Mouse (Mus musculus): ENCODE data around the gene Galnt9. TPM values are rescaled to one million over a fixed set of nuclear protein-coding genes. Genes with fewer than 3 reads are reported as not detected.

Gene Galnt9
- polyA plus RNA-seq, 1 experiment = 2.0 TPM

GRCm38 (mm10) chr5:110550189-110550588, 6.0 kb downstream of the Galnt9 start:
- TF ChIP-seq POLR2A (IDR thresholded peaks at IDR 0.05; ENCODE audit: borderline replicate concordance, low read depth, low read length) (no peak), CTCF (IDR thresholded peaks at IDR 0.05; ENCODE audit: low read depth, low read length) (no peak)
- no peak overlapping the region for H3K4me3 ChIP-seq (ENCODE audit: insufficient read depth, low read length)
- no peaks in the 10 kb centered on the region for H3K4me1 ChIP-seq (ENCODE audit: control insufficient read depth, insufficient read depth, low read length)
- no peak overlapping the region for H3K27ac ChIP-seq (ENCODE audit: insufficient read depth, low read depth, low read length)

- TF ChIP-seq CTCF (IDR thresholded peaks at IDR 0.05; ENCODE audit: low read depth, low read length) (no peak), POLR2A (IDR thresholded peaks at IDR 0.05; ENCODE audit: borderline replicate concordance, low read depth, low read length) (no peak)
- no peak overlapping the region for H3K4me3 ChIP-seq (ENCODE audit: insufficient read depth, low read length)
- no peak overlapping the region for H3K27ac ChIP-seq (ENCODE audit: insufficient read depth, low read depth, low read length)
- H3K4me1 ChIP-seq (ENCODE audit: control insufficient read depth, insufficient read depth, low read length) = no peaks in the 10 kb centered on the region
Observed at GRCm38 (mm10) chr5:110550841-110551240, 6.7 kb downstream of the Galnt9 start.

GRCm38 (mm10) chr5:110552005-110552404, 7.8 kb downstream of the Galnt9 start:
- H3K27ac ChIP-seq (ENCODE audit: insufficient read depth, low read depth, low read length) = no peak overlapping the region
- H3K4me3 ChIP-seq (ENCODE audit: insufficient read depth, low read length) = no peak overlapping the region
- TF ChIP-seq POLR2A (IDR thresholded peaks at IDR 0.05; ENCODE audit: borderline replicate concordance, low read depth, low read length) = no peak
- no peak for TF ChIP-seq CTCF (IDR thresholded peaks at IDR 0.05; ENCODE audit: low read depth, low read length)
- H3K4me1 ChIP-seq (ENCODE audit: control insufficient read depth, insufficient read depth, low read length) = no peaks in the 10 kb centered on the region

GRCm38 (mm10) chr5:110553315-110553714, 9.2 kb downstream of the Galnt9 start:
- Histone ChIP-seq H3K4me3 (ENCODE audit: insufficient read depth, low read length) (no peak overlapping the region), H3K4me1 (ENCODE audit: control insufficient read depth, insufficient read depth, low read length) (no peaks in the 10 kb centered on the region), H3K27ac (ENCODE audit: insufficient read depth, low read depth, low read length) (no peak overlapping the region)
- TF ChIP-seq CTCF (IDR thresholded peaks at IDR 0.05; ENCODE audit: low read depth, low read length) = no peak
- TF ChIP-seq POLR2A (IDR thresholded peaks at IDR 0.05; ENCODE audit: borderline replicate concordance, low read depth, low read length) = no peak

- Histone ChIP-seq H3K4me3 (ENCODE audit: insufficient read depth, low read length) (no peak overlapping the region), H3K4me1 (ENCODE audit: control insufficient read depth, insufficient read depth, low read length) (no peaks in the 10 kb centered on the region), H3K27ac (ENCODE audit: insufficient read depth, low read depth, low read length) (no peak overlapping the region)
- no peak for TF ChIP-seq CTCF (IDR thresholded peaks at IDR 0.05; ENCODE audit: low read depth, low read length)
- TF ChIP-seq POLR2A (IDR thresholded peaks at IDR 0.05; ENCODE audit: borderline replicate concordance, low read depth, low read length) = no peak
Observed at GRCm38 (mm10) chr5:110555198-110555597, 11.0 kb downstream of the Galnt9 start.

GRCm38 (mm10) chr5:110558368-110558767, 14.2 kb downstream of the Galnt9 start:
- Histone ChIP-seq H3K4me3 (ENCODE audit: insufficient read depth, low read length) (no peak overlapping the region), H3K4me1 (ENCODE audit: control insufficient read depth, insufficient read depth, low read length) (no peaks in the 10 kb centered on the region), H3K27ac (ENCODE audit: insufficient read depth, low read depth, low read length) (no peak overlapping the region)
- TF ChIP-seq POLR2A (IDR thresholded peaks at IDR 0.05; ENCODE audit: borderline replicate concordance, low read depth, low read length) = no peak
- no peak for TF ChIP-seq CTCF (IDR thresholded peaks at IDR 0.05; ENCODE audit: low read depth, low read length)

GRCm38 (mm10) chr5:110559679-110560078, 15.5 kb downstream of the Galnt9 start:
- Histone ChIP-seq H3K27ac (ENCODE audit: insufficient read depth, low read depth, low read length) (no peak overlapping the region), H3K4me3 (ENCODE audit: insufficient read depth, low read length) (no peak overlapping the region), H3K4me1 (ENCODE audit: control insufficient read depth, insufficient read depth, low read length) (no peaks in the 10 kb centered on the region)
- no peak for TF ChIP-seq CTCF (IDR thresholded peaks at IDR 0.05; ENCODE audit: low read depth, low read length)
- TF ChIP-seq POLR2A (IDR thresholded peaks at IDR 0.05; ENCODE audit: borderline replicate concordance, low read depth, low read length) = no peak

GRCm38 (mm10) chr5:110562741-110563326, 18.7 kb downstream of the Galnt9 start:
- H3K27ac ChIP-seq (ENCODE audit: insufficient read depth, low read depth, low read length) = no peak overlapping the region
- H3K4me1 ChIP-seq (ENCODE audit: control insufficient read depth, insufficient read depth, low read length) = no peaks in the 10 kb centered on the region
- TF ChIP-seq POLR2A (IDR thresholded peaks at IDR 0.05; ENCODE audit: borderline replicate concordance, low read depth, low read length) = no peak
- no peak for TF ChIP-seq CTCF (IDR thresholded peaks at IDR 0.05; ENCODE audit: low read depth, low read length)
- H3K4me3 ChIP-seq (ENCODE audit: insufficient read depth, low read length) = no peak overlapping the region

GRCm38 (mm10) chr5:110564986-110565644, 21.0 kb downstream of the Galnt9 start:
- TF ChIP-seq CTCF (IDR thresholded peaks at IDR 0.05; ENCODE audit: low read depth, low read length) (no peak), POLR2A (IDR thresholded peaks at IDR 0.05; ENCODE audit: borderline replicate concordance, low read depth, low read length) (no peak)
- Histone ChIP-seq H3K27ac (ENCODE audit: insufficient read depth, low read depth, low read length) (no peak overlapping the region), H3K4me3 (ENCODE audit: insufficient read depth, low read length) (no peak overlapping the region), H3K4me1 (ENCODE audit: control insufficient read depth, insufficient read depth, low read length) (no peaks in the 10 kb centered on the region)

- H3K4me1 ChIP-seq (ENCODE audit: control insufficient read depth, insufficient read depth, low read length) = no peaks in the 10 kb centered on the region
- H3K27ac ChIP-seq (ENCODE audit: insufficient read depth, low read depth, low read length) = no peak overlapping the region
- no peak overlapping the region for H3K4me3 ChIP-seq (ENCODE audit: insufficient read depth, low read length)
- TF ChIP-seq POLR2A (IDR thresholded peaks at IDR 0.05; ENCODE audit: borderline replicate concordance, low read depth, low read length) (no peak), CTCF (IDR thresholded peaks at IDR 0.05; ENCODE audit: low read depth, low read length) (no peak)
Observed at GRCm38 (mm10) chr5:110567547-110567946, 23.4 kb downstream of the Galnt9 start.
